Mouse (Mus musculus) left cerebral cortex, postnatal 25 days (tissue): ENCODE measurements around the gene Zdhhc19. TPM values are rescaled to one million over a fixed set of nuclear protein-coding genes. Genes with fewer than 3 reads are reported as not detected.

Source experiments
- DNase-seq, 2 experiments: peaks; one replicate each; pipeline ENCODE4 v3.0.0; 2022; ENCODE audit warnings: low spot score in 2 of 2, mixed read lengths in 1 of 2
- intact Hi-C: fragments of 180-260 bp; cut with DNase I; formaldehyde crosslinking; loops from one replicate; pipeline ENCODE4 v1.15.1; 2025
- total RNA-seq, 2 experiments: library from RNA; stranded (reverse); gene quantifications; 2 replicates each; pipeline ENCODE4 v1.2.3; 2021

Zdhhc19 gene
- total RNA-seq, 2 experiments from 2014 or later = not detected

DNA sequence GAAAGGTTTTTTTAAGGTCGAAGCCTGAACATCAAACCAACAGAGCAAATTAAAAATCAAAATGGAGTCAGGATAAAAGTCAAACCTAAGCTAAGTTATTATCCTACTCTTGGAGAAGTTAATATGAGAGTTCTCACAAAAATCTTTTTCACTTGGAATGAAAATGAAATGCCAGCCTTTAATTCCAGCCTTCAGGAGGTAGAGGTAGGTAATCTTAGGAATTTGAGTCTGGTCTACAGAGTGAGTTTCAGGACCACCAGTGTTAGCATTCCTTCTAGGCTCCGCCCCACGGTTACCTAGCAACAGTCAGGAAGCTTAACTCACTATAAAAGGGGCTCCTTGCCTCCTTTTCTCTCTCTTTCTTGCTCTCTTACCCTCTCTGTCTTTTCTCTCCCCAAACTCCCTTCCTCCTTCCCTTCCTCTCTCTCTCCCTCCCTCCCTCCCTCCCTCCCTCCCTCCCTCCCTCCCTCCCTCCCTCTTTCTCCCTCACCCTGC, 42.7 kb downstream of the Zdhhc19 start:
- DNase-seq = no peak
- intact Hi-C loops = no loop called here

DNA sequence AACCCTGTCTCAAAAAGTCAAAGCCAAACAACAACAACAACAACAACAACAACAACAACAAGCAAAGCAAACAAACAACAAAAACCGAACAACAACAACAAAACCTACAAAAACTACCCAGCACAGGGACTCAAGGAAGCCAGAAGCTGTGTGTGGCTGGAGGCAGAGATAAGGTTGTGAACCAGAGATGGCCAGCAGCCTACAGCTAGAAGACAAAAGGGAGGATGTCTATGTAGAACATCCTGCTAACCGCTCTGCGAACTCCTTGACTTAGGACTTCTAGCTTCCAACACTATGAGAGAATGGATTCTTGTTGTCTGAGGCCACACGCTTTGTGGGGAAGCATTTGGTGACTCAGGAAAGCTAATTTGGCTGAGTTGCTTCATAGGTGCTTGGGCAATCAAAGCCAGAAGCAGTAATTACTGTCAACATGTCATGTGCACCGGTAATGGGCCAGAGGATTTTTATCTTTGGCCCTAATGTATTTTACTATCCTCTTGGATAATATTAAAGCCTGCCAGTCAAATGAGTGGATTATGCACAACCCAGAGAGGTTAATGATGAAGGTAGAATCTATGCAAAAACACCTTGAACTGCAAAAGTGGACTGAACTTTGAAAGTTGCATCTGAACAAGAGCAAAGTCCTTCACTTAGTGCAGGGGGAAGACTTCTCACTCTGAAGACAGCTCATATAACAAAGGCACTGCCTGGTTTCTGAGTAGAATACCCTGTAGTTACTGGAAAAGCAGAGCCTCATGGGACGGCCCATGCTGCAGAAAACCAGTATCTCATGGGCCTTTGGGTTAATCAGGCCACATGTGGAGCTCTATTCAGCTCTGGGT, 45.5 kb downstream of the Zdhhc19 start:
- DNase-seq = no peak
- intact Hi-C loops = no loop called here

DNA sequence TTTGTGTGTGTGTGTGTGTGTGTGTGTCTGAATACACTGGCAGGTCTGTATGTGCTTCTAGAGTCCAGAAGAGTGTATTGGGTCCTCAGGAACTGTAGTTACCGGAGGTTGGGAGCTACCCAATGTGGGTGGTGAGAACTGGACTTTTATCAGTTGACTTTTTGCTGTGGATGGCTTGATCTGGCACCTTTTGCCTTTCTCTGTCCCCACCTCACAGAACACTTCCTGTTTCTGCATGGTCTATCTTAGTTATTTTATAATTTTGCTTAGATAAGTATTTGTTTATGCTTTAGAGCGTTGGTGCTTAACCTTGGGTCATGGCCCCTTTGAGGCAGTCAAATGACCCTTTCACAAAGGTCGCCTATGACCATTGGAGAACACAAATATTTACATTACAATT, 47.4 kb downstream of the Zdhhc19 start:
- intact Hi-C loops = no loop called here
- no peak for DNase-seq

DNA sequence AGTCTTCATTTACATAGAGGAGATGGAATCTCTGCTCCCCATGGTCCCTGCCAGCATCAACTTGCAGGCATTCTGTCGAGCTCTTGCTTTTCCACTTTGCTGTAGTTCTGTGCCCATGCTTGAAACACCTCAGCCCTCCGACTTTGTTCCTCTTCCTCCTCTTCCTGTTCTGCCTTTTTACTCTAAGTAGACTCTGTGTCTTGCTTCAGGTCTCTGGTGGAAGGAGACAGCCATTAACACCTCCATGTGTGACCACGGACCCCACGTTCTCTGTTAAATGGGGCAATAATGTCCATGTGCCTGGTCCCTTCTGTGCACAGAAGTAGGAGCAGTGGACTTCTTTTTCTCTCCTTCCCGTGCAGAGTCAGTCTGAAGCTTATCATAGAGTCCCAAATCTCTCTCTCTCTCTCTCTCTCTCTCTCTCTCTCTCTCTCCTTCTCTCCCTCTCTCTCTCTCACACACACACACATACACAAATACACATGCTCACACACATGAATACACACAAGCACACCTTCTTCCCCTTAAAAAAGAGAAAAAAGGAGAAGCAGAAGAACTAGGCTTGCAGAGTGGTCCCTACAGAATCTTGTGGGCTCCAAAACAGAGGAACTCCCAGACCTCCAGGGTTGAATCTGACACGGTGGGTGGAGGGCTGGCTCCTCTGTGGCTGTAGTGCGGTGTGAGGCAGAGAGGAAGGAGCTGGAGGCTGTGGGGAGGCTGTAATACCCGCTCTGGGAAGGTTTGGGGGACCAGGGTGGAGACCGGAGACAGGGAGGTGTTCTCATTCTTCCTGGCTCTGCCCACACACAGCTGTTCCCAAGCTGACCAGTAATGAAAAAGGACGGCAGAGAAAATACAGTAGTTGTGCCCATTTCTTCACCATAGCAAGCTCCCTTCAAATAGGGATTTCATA, 51.3 kb downstream of the Zdhhc19 start:
- intact Hi-C loops = no loop called here
- DNase-seq = peak in 1 of 2 experiments; percentile 8

DNA sequence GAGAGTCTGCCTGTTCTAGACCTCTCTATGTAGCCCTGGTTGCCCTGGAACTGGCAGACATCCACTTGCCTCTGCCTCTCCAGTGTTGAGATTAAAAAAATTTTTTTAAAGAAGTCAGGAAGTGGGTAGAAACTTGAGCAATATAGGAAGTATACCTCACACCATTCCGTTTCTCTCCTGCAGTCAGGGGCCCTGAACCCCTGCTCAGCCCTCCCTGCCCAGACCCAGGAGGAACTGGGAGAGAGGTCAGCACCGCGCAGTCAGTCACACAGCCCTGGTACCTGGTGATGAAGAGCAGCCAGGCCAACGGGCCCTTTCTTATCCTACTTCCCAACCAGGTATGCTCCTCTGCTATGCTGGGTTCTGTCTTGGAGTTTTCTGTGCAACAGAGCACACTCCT, 54.0 kb downstream of the Zdhhc19 start:
- intact Hi-C loops = no loop called here
- no peak for DNase-seq

DNA sequence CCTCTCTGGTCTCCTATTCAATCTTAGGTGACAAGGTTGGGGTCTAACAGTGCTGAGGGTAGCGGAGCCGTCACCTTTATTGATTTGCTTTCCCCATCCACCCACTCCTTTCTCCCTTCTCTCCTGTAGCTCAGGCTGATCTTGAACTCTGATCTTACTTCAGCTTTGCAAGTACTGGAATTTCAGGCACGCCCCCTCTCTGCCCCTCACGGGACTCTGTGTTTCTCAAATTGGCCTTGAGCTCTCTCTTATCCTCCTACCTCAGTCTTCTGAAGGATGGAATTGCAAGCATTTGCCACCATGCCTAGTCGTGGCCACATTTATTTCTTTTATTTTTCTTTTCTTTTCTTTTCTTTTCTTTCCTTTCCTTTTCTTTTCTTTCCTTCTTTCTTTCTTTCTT, 54.4 kb downstream of the Zdhhc19 start:
- DNase-seq = no peak
- intact Hi-C loops = no loop called here

DNA sequence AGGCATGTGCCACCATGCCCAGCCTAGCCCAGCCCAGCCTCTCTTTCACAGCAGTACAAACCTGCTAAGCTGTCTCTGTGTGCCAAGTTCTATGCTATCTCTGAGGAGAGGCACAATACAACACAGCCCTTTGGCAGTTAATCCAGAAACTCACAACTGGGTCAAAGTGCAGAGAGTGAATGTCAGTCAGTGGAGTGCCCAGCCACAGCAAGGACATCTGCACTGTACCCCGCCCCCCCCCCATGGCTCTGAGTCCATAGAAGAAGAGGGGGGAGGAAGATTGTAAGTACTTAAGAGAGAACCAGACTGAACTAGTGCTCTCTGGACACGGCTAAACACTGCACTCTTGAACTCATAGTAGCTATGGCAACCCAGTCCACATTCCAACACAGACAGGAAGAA, 55.3 kb downstream of the Zdhhc19 start:
- intact Hi-C loops = no loop called here
- DNase-seq = no peak

DNA sequence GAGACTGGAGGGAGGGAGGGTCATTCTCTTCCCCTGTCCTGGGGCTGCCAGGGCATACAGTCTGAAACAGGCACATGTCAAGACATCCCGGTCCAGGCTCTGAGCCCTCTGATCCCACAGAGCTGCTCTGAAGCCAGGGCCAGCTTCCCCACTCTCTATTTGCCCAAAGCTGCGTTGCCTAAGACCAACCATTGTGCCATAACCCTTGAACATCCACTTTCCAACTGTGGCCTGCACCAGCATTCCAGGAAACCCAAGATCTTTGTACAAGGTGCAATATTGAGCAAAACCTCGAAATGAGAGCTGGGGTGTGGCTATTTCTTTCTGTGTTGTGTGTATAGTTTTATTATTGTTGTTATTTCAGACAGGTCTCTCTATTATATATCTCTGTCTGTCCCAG, 59.5 kb downstream of the Zdhhc19 start:
- DNase-seq = no peak
- intact Hi-C loops = no loop called here

DNA sequence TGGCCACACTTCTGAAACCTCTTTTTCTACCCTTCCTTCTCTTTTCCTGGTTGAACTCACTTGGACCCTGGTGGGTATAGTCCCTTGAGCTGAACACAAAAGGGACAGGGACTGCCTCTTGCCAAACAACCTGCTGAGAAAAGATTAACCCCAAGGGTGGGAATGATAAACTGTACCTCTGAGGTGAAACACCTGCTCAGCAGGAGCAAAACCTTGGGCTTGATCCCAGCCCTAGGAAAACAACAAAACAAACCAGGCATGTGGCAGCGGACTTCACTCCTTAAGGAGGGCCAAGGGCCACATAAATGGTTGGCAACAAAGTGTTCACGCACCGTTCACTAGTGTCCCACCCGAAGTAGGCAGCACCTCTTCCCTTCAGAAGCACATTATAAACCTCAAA, 63.4 kb downstream of the Zdhhc19 start:
- no peak for DNase-seq
- intact Hi-C loops = no loop called here

DNA sequence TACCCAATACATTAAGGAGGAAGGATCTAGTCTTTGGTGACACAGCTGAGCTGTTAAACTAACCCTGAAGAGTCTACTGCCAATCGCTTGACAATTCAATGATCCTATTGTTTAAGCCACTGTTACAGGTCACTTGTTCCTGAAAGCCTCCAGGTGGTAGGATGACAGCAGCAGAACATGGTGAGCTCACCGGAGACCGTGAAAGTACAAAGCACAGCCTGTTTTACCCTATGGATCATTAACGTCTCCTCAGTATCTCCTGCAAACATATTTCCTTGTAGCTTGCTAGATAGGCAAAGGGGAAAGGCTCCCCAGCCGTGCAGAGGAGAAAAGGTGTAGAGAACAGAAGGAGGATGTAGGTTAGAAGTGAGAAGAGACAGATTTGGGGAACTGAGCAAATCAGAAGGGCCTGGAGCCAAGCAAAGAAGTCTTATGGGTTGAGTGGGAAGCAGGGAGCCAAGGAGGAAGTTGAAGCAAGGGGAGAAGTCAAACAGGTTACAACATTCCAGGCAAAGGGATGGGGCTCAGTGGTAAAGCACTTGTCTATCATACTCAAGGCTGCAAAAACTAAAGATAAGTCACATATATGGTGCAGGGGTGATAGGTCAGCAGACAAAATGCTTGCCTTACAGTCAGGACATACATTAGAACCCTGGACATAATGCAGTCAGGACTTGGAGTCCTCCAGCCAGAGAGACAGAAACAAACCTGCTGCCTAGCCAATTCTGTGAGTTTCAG, 67.2 kb downstream of the Zdhhc19 start:
- no peak for DNase-seq
- intact Hi-C loops = no loop called here

DNA sequence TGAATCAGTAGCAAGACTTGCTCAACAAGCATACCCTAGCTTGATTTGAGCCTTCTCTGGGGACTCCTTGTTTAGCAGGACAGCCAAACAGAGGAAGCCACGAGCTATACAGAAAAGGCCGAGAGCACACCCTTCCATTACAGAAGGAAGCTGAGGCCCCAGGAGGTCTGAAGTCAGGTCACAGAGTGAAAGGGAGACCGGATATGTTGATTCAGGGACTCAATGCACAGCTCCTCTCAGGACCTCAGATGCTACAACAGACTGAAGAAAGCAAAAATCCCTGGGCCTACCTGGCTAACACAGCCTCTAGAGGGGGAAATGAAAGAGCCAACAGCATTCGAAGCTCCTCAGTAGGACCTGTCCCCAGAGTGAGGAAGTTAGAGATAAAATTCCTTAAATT, 71.2 kb downstream of the Zdhhc19 start:
- intact Hi-C loops = no loop called here
- DNase-seq = no peak

DNA sequence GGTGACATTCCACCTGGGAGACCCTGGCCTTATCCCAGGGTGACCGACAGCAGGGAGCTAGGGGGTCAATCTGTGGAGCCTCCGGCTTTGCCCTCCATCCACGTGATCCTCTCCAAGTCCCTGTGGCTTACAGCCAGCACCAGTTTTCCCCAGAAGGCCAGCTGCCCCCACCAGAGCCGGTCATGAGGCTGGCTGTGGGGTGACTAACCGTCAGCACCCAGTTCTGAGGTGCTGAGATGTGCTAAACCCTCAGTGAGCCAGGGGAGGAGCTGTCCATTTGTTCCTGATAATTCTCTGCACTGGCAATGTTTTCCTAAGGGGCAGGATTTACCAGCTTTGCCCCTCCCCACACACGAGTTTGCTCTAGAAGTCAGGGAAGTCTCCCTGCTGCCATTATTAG, 72.3 kb downstream of the Zdhhc19 start:
- intact Hi-C loops = no loop called here
- DNase-seq = no peak

DNA sequence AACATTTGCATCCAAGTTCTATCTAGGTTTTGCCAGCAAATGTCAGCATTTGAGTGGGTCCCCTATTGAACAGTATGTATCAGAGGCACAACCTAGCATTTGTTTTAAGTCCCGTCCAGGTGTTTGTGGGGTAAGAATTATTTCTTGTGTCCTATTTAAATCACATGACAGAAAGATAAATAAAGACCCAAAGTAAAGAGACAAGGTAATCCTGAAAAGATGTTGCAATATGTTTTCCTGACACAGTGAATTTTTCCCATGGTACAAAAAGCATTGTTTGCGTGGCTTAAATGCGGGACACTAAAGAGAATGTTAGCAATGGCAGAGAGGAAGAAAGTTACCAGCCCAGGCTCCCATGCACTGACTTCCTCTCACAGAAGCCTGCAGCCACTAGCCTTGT, 74.0 kb downstream of the Zdhhc19 start:
- intact Hi-C loops = no loop called here

DNA sequence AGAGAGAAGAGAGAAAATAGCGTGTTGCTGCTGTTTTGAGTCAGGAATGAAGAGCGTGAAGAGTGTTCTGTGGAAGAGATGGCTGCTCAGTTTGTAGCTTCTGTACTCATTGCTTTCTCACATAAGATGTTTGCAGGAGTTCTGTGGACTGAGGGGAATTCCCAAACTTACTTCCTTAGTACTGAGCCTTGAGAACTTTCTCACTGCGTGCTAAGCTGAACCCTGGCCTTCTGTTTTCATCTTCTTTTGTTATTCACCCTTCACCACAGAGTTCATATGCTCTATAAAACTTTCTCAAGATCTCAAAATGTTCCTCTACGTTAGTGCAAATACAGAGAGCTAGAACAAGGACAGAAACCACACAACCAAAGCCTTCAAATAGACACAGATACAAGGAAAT, 76.5 kb downstream of the Zdhhc19 start:
- DNase-seq = no peak
- intact Hi-C loops = no loop called here

More for the DNA sequence above, 74.0 kb downstream of the Zdhhc19 start:
- DNase-seq = no peak

DNA sequence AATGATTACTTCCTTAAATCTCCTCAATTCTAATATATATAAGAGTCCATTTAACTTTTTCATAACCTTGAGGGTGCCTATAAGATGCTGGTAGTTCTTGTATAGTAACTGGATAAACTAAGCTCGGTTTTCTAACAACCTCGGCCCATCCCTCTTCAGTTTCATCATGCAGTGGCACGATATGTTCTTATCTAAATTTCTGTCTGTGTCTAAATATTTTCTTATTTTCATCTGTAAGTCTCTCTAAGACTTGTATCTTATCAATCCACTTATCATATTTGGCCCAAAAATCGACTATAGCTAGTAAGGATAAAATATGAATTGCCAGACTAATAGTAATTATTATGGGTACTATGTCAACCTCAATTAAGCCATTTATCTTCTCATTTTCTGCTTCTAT, 90.4 kb downstream of the Zdhhc19 start:
- intact Hi-C loops = no loop called here
- DNase-seq = no peak

DNA sequence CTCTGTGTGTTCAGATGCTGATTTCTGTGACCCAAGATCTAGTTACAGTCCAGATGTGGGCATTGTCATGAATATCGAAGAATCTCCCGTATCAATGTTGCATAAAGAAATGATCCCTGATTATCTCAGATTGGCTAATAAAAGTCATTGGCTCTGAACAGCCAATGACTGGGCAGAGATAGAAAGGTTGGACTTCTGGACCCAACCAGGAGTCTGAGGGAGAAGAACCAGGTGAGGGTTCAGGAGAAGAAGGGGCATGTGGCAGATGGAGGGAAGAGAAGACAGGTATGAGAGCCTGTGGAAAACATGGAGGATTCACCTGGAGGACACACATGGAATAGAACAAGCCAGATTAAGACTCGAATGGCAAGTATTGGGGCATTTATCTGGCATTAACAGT, 92.5 kb downstream of the Zdhhc19 start:
- no peak for DNase-seq

DNA sequence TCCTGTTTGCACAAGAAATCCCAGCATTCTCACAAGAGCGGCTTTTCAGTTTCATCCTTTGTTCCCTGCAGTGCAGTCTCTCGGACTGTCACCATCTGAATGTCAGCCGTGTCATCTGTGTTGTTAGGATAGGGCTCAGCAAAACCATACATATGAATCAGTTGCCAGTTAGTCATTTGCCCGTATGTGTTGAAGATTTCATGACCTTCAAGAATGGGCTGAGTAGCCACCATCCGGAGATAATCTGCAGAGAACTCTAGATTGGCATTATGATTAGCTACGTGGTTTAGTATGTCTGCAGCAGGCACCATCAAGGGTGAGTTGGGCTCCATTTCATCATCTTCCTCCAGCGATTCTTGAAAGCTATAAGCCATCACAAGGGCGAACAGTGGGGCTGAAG, 95.5 kb downstream of the Zdhhc19 start:
- intact Hi-C loops = no loop called here
- no peak for DNase-seq

More for the DNA sequence above, 92.5 kb downstream of the Zdhhc19 start:
- intact Hi-C loops = no loop called here

DNA sequence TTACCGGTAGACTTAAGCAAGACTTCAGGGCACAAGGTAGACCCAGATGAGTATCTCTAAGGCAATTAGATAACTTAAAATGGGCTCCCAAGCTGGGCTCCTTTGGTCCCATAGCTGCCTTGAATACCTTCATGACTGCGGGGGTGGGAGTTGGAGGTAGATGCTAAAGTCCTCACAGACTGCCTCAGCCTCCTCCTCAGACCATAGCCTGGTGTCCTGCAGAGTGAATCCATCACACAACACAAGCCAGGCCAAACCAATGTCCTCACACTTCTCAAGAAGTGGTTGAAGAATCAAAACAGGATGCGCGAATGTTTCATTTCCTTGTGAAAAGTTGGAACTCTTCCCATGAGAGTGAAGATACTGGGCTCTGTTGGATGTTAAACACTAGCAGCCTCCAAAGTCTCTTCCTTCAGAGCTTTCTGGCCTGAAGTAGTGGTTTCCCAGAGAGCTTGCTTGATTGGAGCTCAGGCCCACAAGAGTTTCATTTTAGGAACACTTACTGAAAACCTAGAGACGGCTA, 97.3 kb downstream of the Zdhhc19 start:
- no peak for DNase-seq
- intact Hi-C loops = no loop called here

DNA sequence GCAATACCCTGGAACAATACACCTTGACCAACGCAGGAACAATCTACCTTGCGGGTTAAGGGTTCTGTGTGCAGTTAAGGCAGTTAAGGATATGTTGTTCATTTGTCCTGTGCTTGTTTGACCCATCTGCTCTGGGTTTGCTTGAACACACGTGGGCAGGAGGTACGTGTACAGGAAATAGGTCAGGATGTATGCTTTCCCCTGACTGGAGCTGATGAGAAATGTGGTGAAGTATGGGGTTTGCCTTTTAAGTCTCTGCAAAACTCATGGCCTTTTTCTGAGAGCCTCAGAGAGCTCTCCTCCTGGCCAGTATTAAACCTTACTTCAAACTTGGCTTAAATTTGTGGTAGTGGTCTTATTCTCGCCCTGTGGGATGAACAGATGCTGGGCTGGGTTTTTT, 97.9 kb downstream of the Zdhhc19 start:
- DNase-seq = no peak
- intact Hi-C loops = no loop called here

DNA sequence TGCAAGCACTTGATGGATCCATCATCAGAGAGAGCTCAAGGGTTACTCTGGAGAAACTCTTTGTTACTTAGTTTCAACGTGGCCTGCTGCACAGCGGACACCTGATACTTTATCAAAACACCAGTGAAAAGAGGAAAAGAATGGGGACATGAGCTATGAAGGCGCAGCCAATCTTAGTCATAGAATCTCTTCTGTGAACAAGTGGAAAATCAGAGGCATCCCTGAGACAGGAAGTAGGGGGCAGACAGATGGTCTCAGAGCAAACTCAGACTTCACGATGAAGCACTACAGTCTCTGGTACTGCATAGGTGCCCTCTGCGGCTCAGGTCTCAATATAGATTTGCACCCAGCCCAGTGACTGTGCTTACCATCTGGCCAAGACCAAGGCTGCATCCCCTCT, 98.6 kb downstream of the Zdhhc19 start:
- DNase-seq = no peak
- intact Hi-C loops = no loop called here
